Mouse (Mus musculus) embryonic facial prominence, embryonic 13.5 days (tissue): ENCODE results near the gene Hist1h2ag. TPM values are rescaled to one million over a fixed set of nuclear protein-coding genes. Genes with fewer than 3 reads are reported as not detected.
"Not testable (repeated sequence)": the region's sequence is repeated elsewhere in the genome, so short reads cannot be mapped to it uniquely, and the experiment has no call there.

Experiments used
- ATAC-seq: fragments of 200-750 bp; cut with Nextera tagmentation; 2 replicates; pipeline ENCODE4 v1.8.0; 2017; ENCODE audit warnings: low read depth; ENCODE audit not compliant: insufficient number of reproducible peaks, insufficient read depth, low FRiP score, low TSS enrichment
- H3K27ac ChIP-seq: fragments of 300-500 bp; sonication (generic); 2 replicates; pipeline ENCODE4 v1.5.1; 2015; ENCODE audit warnings: moderate library complexity, mild to moderate bottlenecking, inconsistent platforms
- H3K27me3 ChIP-seq: fragments of 300-500 bp; sonication (generic); 2 replicates; pipeline ENCODE4 v1.6.1; 2015; ENCODE audit warnings: mild to moderate bottlenecking, inconsistent platforms
- H3K36me3 ChIP-seq: fragments of 300-500 bp; sonication (generic); 2 replicates; pipeline ENCODE4 v1.6.1; 2015; ENCODE audit warnings: mild to moderate bottlenecking, inconsistent platforms
- H3K4me1 ChIP-seq: fragments of 300-500 bp; sonication (generic); 2 replicates; pipeline ENCODE4 v1.6.1; 2015; ENCODE audit warnings: inconsistent platforms
- H3K4me2 ChIP-seq: fragments of 300-500 bp; sonication (generic); 2 replicates; pipeline ENCODE4 v1.6.1; 2015; ENCODE audit warnings: moderate library complexity, mild to moderate bottlenecking, inconsistent platforms
- H3K4me3 ChIP-seq: fragments of 300-500 bp; sonication (generic); 2 replicates; pipeline ENCODE4 v1.5.1; 2015; ENCODE audit warnings: mild to moderate bottlenecking, inconsistent platforms
- H3K9ac ChIP-seq: fragments of 300-500 bp; sonication (generic); 2 replicates; pipeline ENCODE4 v1.6.1; 2015; ENCODE audit warnings: mild to moderate bottlenecking, inconsistent platforms
- H3K9me3 ChIP-seq: fragments of 300-500 bp; sonication (generic); 2 replicates; pipeline ENCODE4 v1.6.1; 2016; ENCODE audit warnings: inconsistent platforms
- WGBS: fragments of 180-500 bp; shearing (Covaris S2); methylation state at CpG from one replicate; pipeline ENCODE4 v1.1.7; 2015; ENCODE audit warnings: mixed read lengths; 5-methylcytosine and 5-hydroxymethylcytosine counted together
- polyA plus RNA-seq: library from polyadenylated mRNA; unstranded; fragments of >200 nt; fragmentation: Nextera tagmentation; extraction: Ambion mirVana; gene quantifications from 2 replicates; pipeline ENCODE4 v1.2.1, GENCODE M21; 2015

Gene Hist1h2ag
- polyA plus RNA-seq, 1 experiment from 2014 or later: 82.3 TPM

GRCm38 (mm10) chr13:22036149-22036956 lies 6.4 kb downstream of the Hist1h2ag start:
- WGBS: 2% methylated on average over 22 of the region's 23 CpGs
- Histone ChIP-seq H3K4me2 (peak overlapping the region; percentile 60), H3K9ac (peak overlapping the region; percentile 64), H3K27me3 (no peaks in the 10 kb centered on the region), H3K36me3 (no peaks in the 10 kb centered on the region), H3K4me1 (peaks cover 30% of the 10 kb centered on the region), H3K4me3 (peak overlapping the region; percentile 46), H3K9me3 (no peaks in the 10 kb centered on the region), H3K27ac (peak overlapping the region; percentile 84)
- ATAC-seq: no peak

- peak; percentile 97 for ATAC-seq
- Histone ChIP-seq H3K4me1 (peaks cover 28% of the 10 kb centered on the region), H3K9ac (peak within 1 kb of the TSS; percentile 69), H3K4me3 (peak within 1 kb of the TSS; percentile 46), H3K4me2 (peak within 1 kb of the TSS; percentile 60), H3K27ac (peak within 1 kb of the TSS; percentile 88)
- not testable (repeated sequence) for H3K36me3 ChIP-seq, H3K9me3 ChIP-seq, H3K27me3 ChIP-seq
- WGBS: 0% methylated on average over 27 of the region's 69 CpGs
Measured at GRCm38 (mm10) chr13:22035267-22036148, 7.2 kb downstream of the Hist1h2ag start, which contains the start of the genes Hist1h2ah and Hist1h2bk. TSS of gene Hist1h2ah (minus strand) at chr13:22035568. TSS of gene Hist1h2bk (plus strand) at chr13:22035870.

GRCm38 (mm10) chr13:22034443-22035266 lies 8.1 kb downstream of the Hist1h2ag start:
- H3K27me3 ChIP-seq: no peaks in the 10 kb centered on the region
- H3K4me1 ChIP-seq: peaks cover 19% of the 10 kb centered on the region
- H3K9ac ChIP-seq: peak overlapping the region; percentile 69
- H3K9me3 ChIP-seq: no peaks in the 10 kb centered on the region
- H3K4me3 ChIP-seq: peak overlapping the region; percentile 46
- H3K36me3 ChIP-seq: no peaks in the 10 kb centered on the region
- peak overlapping the region; percentile 60 for H3K4me2 ChIP-seq
- H3K27ac ChIP-seq: peak overlapping the region; percentile 88
- ATAC-seq: no peak
- WGBS: 1% methylated on average over 14 of the region's 14 CpGs

- H3K27ac ChIP-seq: peak overlapping the region; percentile 88; the same call in 1 of the 2 replicates
- no peaks in the 10 kb centered on the region for H3K36me3 ChIP-seq
- peak overlapping the region; percentile 69 for H3K9ac ChIP-seq
- no peaks in the 10 kb centered on the region for H3K9me3 ChIP-seq
- H3K4me3 ChIP-seq: peak overlapping the region; percentile 46
- 43% methylated on average over 5 of the region's 5 CpGs for WGBS
- no peak for ATAC-seq
- no peaks in the 10 kb centered on the region for H3K27me3 ChIP-seq
- H3K4me2 ChIP-seq: peak overlapping the region; percentile 60
- H3K4me1 ChIP-seq: peaks cover 19% of the 10 kb centered on the region
Measured at GRCm38 (mm10) chr13:22033741-22034442, 8.9 kb downstream of the Hist1h2ag start.

GRCm38 (mm10) chr13:22030493-22030892 lies 12.3 kb downstream of the Hist1h2ag start:
- H3K4me3 ChIP-seq: no peak overlapping the region
- H3K36me3 ChIP-seq: no peaks in the 10 kb centered on the region
- no peaks in the 10 kb centered on the region for H3K9me3 ChIP-seq
- H3K27ac ChIP-seq: no peak overlapping the region
- H3K4me1 ChIP-seq: peaks cover 12% of the 10 kb centered on the region
- no peak overlapping the region for H3K9ac ChIP-seq
- 11% methylated on average over 4 of the region's 4 CpGs for WGBS
- no peak for ATAC-seq
- H3K27me3 ChIP-seq: no peaks in the 10 kb centered on the region
- H3K4me2 ChIP-seq: 0 out of 2 replicates have a peak overlapping the region, but pooled peaks have one; percentile 27

GRCm38 (mm10) chr13:22029928-22030327 lies 12.8 kb downstream of the Hist1h2ag start:
- H3K4me1 ChIP-seq: peaks cover 12% of the 10 kb centered on the region
- no peaks in the 10 kb centered on the region for H3K36me3 ChIP-seq
- H3K4me3 ChIP-seq: no peak overlapping the region
- H3K4me2 ChIP-seq: peak overlapping the region; percentile 59; the same call in 1 of the 2 replicates
- no peaks in the 10 kb centered on the region for H3K9me3 ChIP-seq
- no peak overlapping the region for H3K27ac ChIP-seq
- H3K9ac ChIP-seq: no peak overlapping the region
- no peak for ATAC-seq
- 32% methylated on average over 8 of the region's 8 CpGs for WGBS
- H3K27me3 ChIP-seq: no peaks in the 10 kb centered on the region

GRCm38 (mm10) chr13:22028673-22029460 lies 13.9 kb downstream of the Hist1h2ag start:
- under 1% methylated on average over 40 of the region's 40 CpGs for WGBS
- peak; percentile 66 for ATAC-seq

GRCm38 (mm10) chr13:22026058-22027031 lies 16.4 kb downstream of the Hist1h2ag start:
- Histone ChIP-seq H3K9me3 (no peaks in the 10 kb centered on the region), H3K4me3 (peak overlapping the region; percentile 54), H3K9ac (peak overlapping the region; percentile 64), H3K27ac (peak overlapping the region; percentile 28; the same call in 1 of the 2 replicates), H3K4me1 (no peaks in the 10 kb centered on the region), H3K27me3 (no peaks in the 10 kb centered on the region), H3K36me3 (no peaks in the 10 kb centered on the region), H3K4me2 (peak overlapping the region; percentile 68)
- no peak for ATAC-seq
- 1% methylated on average over 35 of the region's 35 CpGs for WGBS

More at GRCm38 (mm10) chr13:22028673-22029460, 13.9 kb downstream of the Hist1h2ag start:
- Histone ChIP-seq H3K27me3 (no peaks in the 10 kb centered on the region), H3K9ac (peak overlapping the region; percentile 76), H3K36me3 (no peaks in the 10 kb centered on the region), H3K27ac (peak overlapping the region; percentile 83), H3K4me2 (peak overlapping the region; percentile 59), H3K9me3 (no peaks in the 10 kb centered on the region), H3K4me1 (peaks cover 2% of the 10 kb centered on the region), H3K4me3 (peak overlapping the region; percentile 51)

GRCm38 (mm10) chr13:22022241-22022640 lies 20.5 kb downstream of the Hist1h2ag start:
- Histone ChIP-seq H3K4me1 (peaks cover 4% of the 10 kb centered on the region; the same call in 1 of the 2 replicates), H3K27ac (no peak overlapping the region), H3K36me3 (no peaks in the 10 kb centered on the region), H3K4me3 (peak overlapping the region; percentile 46), H3K4me2 (peak overlapping the region; percentile 67), H3K9me3 (no peaks in the 10 kb centered on the region), H3K9ac (peak overlapping the region; percentile 54; the same call in 1 of the 2 replicates), H3K27me3 (peaks cover 33% of the 10 kb centered on the region)
- peak; percentile 75 for ATAC-seq
- under 1% methylated on average over 9 of the region's 9 CpGs for WGBS
